Mouse (Mus musculus) hindbrain, embryonic 10.5 days (tissue): ENCODE results near the gene Ccnd3. TPM values are rescaled to one million over a fixed set of nuclear protein-coding genes. Genes with fewer than 3 reads are reported as not detected.

Source experiments
- DNase-seq: peaks from one replicate; pipeline ENCODE4 v3.0.0-alpha.2; 2017; ENCODE audit warnings: low spot score
- H3K27ac ChIP-seq: fragments of 300-500 bp; sonication (generic); 2 replicates; pipeline ENCODE4 v1.5.1; 2016; ENCODE audit warnings: mild to moderate bottlenecking, moderate library complexity
- H3K27me3 ChIP-seq: fragments of 300-500 bp; sonication (generic); 2 replicates; pipeline ENCODE4 v1.6.1; 2016; ENCODE audit warnings: mild to moderate bottlenecking; ENCODE audit not compliant: poor library complexity, insufficient read depth, severe bottlenecking
- H3K36me3 ChIP-seq: fragments of 300-500 bp; sonication (generic); 2 replicates; pipeline ENCODE4 v1.6.1; 2016; ENCODE audit warnings: mild to moderate bottlenecking, moderate library complexity
- H3K4me1 ChIP-seq: fragments of 300-500 bp; sonication (generic); replicated peaks from 2 replicates; pipeline ENCODE4 v1.6.1; 2016; ENCODE audit warnings: mild to moderate bottlenecking
- H3K4me3 ChIP-seq: fragments of 300-500 bp; sonication (generic); 2 replicates; pipeline ENCODE4 v1.5.1; 2016; ENCODE audit warnings: mild to moderate bottlenecking, moderate library complexity
- H3K9me3 ChIP-seq: fragments of 300-500 bp; sonication (generic); 2 replicates; pipeline ENCODE4 v1.6.1; 2016; ENCODE audit warnings: mild to moderate bottlenecking, moderate library complexity
- WGBS: fragments of 180-500 bp; shearing (Covaris S2); methylation state at CpG from one replicate; pipeline ENCODE4 v1.1.7; 2016; 5-methylcytosine and 5-hydroxymethylcytosine counted together
- polyA plus RNA-seq: library from polyadenylated mRNA; unstranded; fragments of >200 nt; fragmentation: Nextera tagmentation; extraction: Ambion mirVana; gene quantifications from 2 replicates; pipeline ENCODE4 v1.2.1, GENCODE M21; 2016

Ccnd3 gene
- polyA plus RNA-seq, 1 experiment from 2014 or later = 289 TPM

- no peak for DNase-seq
- peaks cover 19% of the 10 kb centered on the region; the same call in 1 of the 2 replicates for H3K27me3 ChIP-seq
- no peaks in the 10 kb centered on the region for H3K36me3 ChIP-seq
- peak overlapping the region; percentile 76 for H3K27ac ChIP-seq
- no peak overlapping the region for H3K4me3 ChIP-seq
- H3K9me3 ChIP-seq = no peaks in the 10 kb centered on the region
- H3K4me1 ChIP-seq = peaks cover 62% of the 10 kb centered on the region
Observed at GRCm38 (mm10) chr17:47572436-47572835, 67.6 kb downstream of the Ccnd3 start.

DNA sequence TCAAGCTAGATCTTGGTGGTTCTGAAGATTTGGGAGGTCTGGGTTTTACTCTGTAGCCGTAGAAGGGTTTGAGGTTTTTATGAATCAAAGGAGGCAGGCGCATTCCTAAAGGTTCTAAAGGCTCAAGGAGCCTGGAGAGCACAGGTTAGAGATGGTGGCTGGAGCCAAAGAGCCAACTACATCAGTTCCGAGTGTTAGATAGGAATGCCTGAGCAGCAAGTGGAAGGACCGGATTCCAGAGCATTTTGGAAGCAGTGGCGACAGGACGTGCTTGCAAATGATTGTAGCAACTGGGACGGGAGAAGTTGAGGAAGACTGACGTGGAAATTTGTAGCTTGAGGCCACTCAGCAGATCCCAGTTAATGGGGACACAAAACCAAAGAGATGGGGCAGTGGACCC is 69.2 kb downstream of the Ccnd3 start:
- Histone ChIP-seq H3K27ac (0 out of 2 replicates have a peak overlapping the region, but pooled peaks have one; percentile 45), H3K4me3 (no peak overlapping the region), H3K36me3 (no peaks in the 10 kb centered on the region), H3K27me3 (peaks cover 19% of the 10 kb centered on the region; the same call in 1 of the 2 replicates), H3K9me3 (no peaks in the 10 kb centered on the region), H3K4me1 (peaks cover 57% of the 10 kb centered on the region)
- no peak for DNase-seq
- WGBS = 75% methylated on average over 8 of the region's 8 CpGs

DNA sequence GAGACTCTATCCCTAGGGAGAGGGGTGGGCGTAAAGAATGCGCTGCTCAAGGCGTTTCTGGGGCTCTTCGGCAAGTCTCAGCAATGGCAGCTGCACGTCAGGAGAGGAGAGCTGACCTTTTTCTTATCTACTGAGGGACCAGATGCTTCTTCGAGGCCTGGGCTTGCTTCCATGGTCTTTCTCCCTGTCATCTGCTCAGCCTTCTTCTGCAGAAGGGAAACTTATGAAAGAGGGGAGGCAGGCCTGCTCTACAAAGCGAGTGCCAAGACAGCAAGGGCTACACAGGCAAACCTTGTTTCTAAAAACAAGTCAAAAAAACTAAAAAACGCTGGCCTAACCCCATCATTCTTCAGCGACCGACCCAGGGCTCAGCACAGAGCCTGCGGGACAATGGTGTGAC is 70.0 kb downstream of the Ccnd3 start:
- no peak for DNase-seq
- 61% methylated on average over 11 of the region's 11 CpGs for WGBS
- Histone ChIP-seq H3K4me1 (peaks cover 49% of the 10 kb centered on the region), H3K9me3 (no peaks in the 10 kb centered on the region), H3K36me3 (no peaks in the 10 kb centered on the region), H3K27ac (peak overlapping the region; percentile 45; the same call in 1 of the 2 replicates), H3K27me3 (peaks cover 19% of the 10 kb centered on the region; the same call in 1 of the 2 replicates), H3K4me3 (no peak overlapping the region)

GRCm38 (mm10) chr17:47578655-47579054 is 73.8 kb downstream of the Ccnd3 start:
- Histone ChIP-seq H3K27ac (no peak overlapping the region), H3K36me3 (no peaks in the 10 kb centered on the region), H3K27me3 (peaks cover 10% of the 10 kb centered on the region; the same call in 1 of the 2 replicates), H3K9me3 (no peaks in the 10 kb centered on the region), H3K4me1 (peaks cover 21% of the 10 kb centered on the region), H3K4me3 (no peak overlapping the region)
- WGBS = 89% methylated on average over 6 of the region's 6 CpGs
- no peak for DNase-seq

- Histone ChIP-seq H3K4me3 (no peak overlapping the region), H3K27ac (no peak overlapping the region), H3K36me3 (no peaks in the 10 kb centered on the region), H3K4me1 (0 out of 2 replicates have a peak, but pooled peaks cover under 1% of the 10 kb centered on the region), H3K9me3 (no peaks in the 10 kb centered on the region), H3K27me3 (no peaks in the 10 kb centered on the region)
- no peak for DNase-seq
- 90% methylated on average over 4 of the region's 4 CpGs for WGBS
Observed at GRCm38 (mm10) chr17:47580962-47581361, 76.1 kb downstream of the Ccnd3 start.

DNA sequence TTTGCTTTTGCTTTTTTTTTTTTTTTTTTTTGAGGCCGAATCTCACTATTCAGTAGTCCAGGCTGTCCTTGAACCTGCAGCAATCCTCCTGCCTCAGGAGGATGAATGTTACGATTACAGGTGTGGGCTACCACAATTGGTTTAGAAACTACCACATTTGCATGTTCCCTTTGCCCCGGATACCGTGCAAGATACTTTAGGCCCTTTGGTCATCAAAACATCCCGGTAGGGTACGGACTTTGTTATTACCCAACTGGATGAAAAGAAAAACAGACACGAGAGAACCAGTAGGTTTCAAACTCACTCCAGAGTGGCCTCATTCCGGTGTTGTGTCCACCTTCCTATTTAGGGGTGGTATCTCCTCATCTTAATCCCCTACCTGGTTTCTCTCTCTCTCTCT is 83.7 kb downstream of the Ccnd3 start:
- Histone ChIP-seq H3K4me3 (no peak overlapping the region), H3K9me3 (no peaks in the 10 kb centered on the region), H3K27me3 (no peaks in the 10 kb centered on the region), H3K4me1 (peaks cover 8% of the 10 kb centered on the region), H3K36me3 (no peaks in the 10 kb centered on the region), H3K27ac (no peak overlapping the region)
- 88% methylated on average over 8 of the region's 8 CpGs for WGBS
- DNase-seq = no peak

- no peak overlapping the region for H3K27ac ChIP-seq
- no peaks in the 10 kb centered on the region for H3K27me3 ChIP-seq
- WGBS = 92% methylated on average over 3 of the region's 3 CpGs
- no peaks in the 10 kb centered on the region; the same call in 1 of the 2 replicates for H3K36me3 ChIP-seq
- no peak overlapping the region for H3K4me3 ChIP-seq
- no peaks in the 10 kb centered on the region for H3K9me3 ChIP-seq
- peaks cover 31% of the 10 kb centered on the region for H3K4me1 ChIP-seq
- DNase-seq = no peak
Observed at GRCm38 (mm10) chr17:47591073-47591472, 86.2 kb downstream of the Ccnd3 start.

- Histone ChIP-seq H3K27ac (peak overlapping the region; percentile 90), H3K27me3 (no peaks in the 10 kb centered on the region), H3K9me3 (no peaks in the 10 kb centered on the region), H3K4me3 (peak overlapping the region; percentile 66), H3K4me1 (peaks cover 50% of the 10 kb centered on the region), H3K36me3 (peaks cover 23% of the 10 kb centered on the region)
- peak; percentile 93 for DNase-seq
- WGBS = under 1% methylated on average over 63 of the region's 63 CpGs
Observed at GRCm38 (mm10) chr17:47593215-47593853, 88.5 kb downstream of the Ccnd3 start.

DNA sequence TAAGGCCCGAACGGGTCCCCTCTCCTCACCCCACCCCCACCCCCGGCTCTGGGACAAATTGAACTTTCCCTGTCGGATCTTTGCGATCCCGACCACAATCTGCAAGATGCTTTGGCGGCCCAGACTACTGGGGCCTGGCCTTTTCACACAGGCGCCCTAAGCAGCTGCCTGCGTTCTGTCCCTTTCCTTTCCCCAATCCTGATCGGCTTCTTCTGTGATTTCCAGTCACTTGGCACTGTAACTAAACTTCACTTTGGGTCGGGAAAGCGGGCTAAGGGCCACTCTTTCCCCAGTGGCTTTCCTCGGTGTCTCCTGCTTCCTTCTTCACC is 89.0 kb downstream of the Ccnd3 start:
- Histone ChIP-seq H3K4me3 (peak overlapping the region; percentile 66), H3K36me3 (peaks cover 27% of the 10 kb centered on the region), H3K4me1 (peaks cover 50% of the 10 kb centered on the region), H3K27me3 (no peaks in the 10 kb centered on the region), H3K27ac (peak overlapping the region; percentile 90), H3K9me3 (no peaks in the 10 kb centered on the region)
- WGBS = under 1% methylated on average over 13 of the region's 13 CpGs
- DNase-seq = no peak

GRCm38 (mm10) chr17:47594183-47594968 is 89.5 kb downstream of the Ccnd3 start:
- peaks cover 50% of the 10 kb centered on the region for H3K4me1 ChIP-seq
- peak overlapping the region; percentile 90 for H3K27ac ChIP-seq

DNA sequence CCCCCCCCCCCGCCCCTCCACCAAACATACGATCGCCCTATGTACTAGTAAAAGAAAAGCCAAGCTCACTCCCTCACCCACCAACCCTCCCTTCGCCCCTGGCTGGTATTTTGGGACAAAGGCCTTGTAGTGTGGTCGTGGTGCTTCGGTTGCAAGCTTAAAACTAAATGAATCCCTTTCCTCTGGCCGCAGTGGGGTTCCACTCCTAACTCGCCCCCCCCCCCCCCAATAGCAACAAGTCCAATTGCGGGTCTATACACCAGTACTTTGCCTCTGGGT is 90.1 kb downstream of the Ccnd3 start:
- no peaks in the 10 kb centered on the region for H3K27me3 ChIP-seq
- H3K4me1 ChIP-seq = peaks cover 50% of the 10 kb centered on the region
- H3K9me3 ChIP-seq = no peaks in the 10 kb centered on the region
- WGBS = 1% methylated on average over 9 of the region's 9 CpGs
- H3K27ac ChIP-seq = peak overlapping the region; percentile 90
- H3K36me3 ChIP-seq = peaks cover 38% of the 10 kb centered on the region
- DNase-seq = no peak
- peak overlapping the region; percentile 66 for H3K4me3 ChIP-seq

More at GRCm38 (mm10) chr17:47594183-47594968, 89.5 kb downstream of the Ccnd3 start:
- Histone ChIP-seq H3K36me3 (peaks cover 33% of the 10 kb centered on the region), H3K9me3 (no peaks in the 10 kb centered on the region), H3K27me3 (no peaks in the 10 kb centered on the region), H3K4me3 (peak overlapping the region; percentile 66)
- WGBS = under 1% methylated on average over 43 of the region's 43 CpGs
- DNase-seq = peak; percentile 61

GRCm38 (mm10) chr17:47595248-47596161 is 90.7 kb downstream of the Ccnd3 start:
- H3K4me1 ChIP-seq = peaks cover 50% of the 10 kb centered on the region
- H3K27ac ChIP-seq = peak overlapping the region; percentile 90
- peaks cover 44% of the 10 kb centered on the region for H3K36me3 ChIP-seq
- peak overlapping the region; percentile 66 for H3K4me3 ChIP-seq
- H3K9me3 ChIP-seq = no peaks in the 10 kb centered on the region
- H3K27me3 ChIP-seq = no peaks in the 10 kb centered on the region
- DNase-seq = peak; percentile 85
- under 1% methylated on average over 21 of the region's 21 CpGs for WGBS
